Mouse (Mus musculus): Measurements from ENCODE around the gene Irgc1. TPM values are rescaled to one million over a fixed set of nuclear protein-coding genes. Genes with fewer than 3 reads are reported as not detected.
A peak's percentile ranks its signal among the peaks of the same experiment; 100 is the strongest.

Gene Irgc1
- total RNA-seq, 1 experiment from 2014 or later = not detected

DNA sequence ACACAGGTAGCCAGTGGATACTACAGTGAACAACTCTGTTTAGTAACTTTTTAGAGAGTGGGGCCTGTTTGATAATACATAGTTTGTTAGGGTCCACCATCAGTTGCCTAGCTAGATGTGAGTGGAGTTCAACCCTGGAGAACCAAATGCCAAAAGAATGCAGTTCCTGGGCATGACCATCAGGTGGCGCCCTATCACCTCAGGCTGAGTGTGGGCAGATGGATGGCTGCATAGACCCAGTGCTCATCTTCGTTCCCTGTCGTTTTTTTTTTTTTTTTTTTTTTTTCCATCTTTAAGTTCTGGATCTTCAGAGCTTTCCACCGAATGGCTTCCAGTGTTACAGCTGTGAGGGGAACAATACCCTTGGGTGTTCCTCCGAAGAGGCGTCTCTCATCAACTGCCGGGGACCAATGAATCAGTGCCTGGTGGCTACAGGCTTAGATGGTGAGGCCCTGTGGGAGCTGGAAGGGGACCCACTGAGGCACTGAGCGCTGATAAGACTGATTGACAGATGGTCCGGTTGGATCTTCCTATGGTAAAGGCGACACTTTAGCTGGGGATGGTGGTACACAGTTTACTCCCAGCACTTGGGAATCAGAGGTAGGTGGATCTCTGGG lies 21.9 kb upstream of the Irgc1 start:
- no peak for ATAC-seq (replicated peaks; ENCODE audit: insufficient number of reproducible peaks, low FRiP score, low TSS enrichment, poor library complexity, severe bottlenecking)

DNA sequence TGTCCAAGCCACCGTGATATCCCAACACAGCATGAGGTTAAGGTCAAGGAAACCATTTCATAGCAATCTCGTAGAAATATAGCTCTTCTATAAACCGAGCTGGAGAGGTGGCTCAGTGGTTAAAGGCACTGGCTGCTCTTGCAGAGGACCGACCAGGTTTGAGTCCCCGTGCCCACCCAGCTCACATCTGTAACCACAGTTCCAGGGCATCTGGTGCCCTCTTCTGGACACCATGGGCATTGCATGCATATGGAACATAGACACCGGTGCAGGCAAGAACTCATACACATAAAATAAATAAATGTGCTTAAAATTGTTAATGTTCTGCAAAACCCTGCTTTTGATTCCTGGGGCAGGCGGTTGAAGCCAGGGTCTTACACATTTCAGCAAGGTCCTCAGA lies 20.8 kb upstream of the Irgc1 start:
- ATAC-seq (replicated peaks; ENCODE audit: insufficient number of reproducible peaks, low FRiP score, low TSS enrichment, poor library complexity, severe bottlenecking) = no peak

DNA sequence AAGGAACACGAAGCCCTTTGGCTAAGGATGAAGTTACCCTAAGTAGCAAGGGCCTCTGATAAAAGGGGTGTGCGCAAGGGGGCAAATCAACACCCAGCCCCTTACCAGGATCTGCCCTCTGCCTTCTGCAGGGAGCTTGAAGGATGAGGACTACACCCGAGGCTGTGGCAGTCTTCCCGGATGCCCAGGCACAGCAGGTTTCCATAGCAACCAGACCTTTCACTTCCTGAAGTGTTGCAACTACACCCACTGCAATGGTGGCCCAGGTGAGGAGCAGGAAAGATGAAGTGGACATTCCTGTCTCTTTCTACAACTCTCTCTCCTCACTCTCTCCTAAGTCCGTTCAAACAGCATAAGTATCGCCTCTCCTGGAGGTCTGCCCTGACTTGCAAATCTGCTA lies 20.3 kb upstream of the Irgc1 start:
- no peak for ATAC-seq (replicated peaks; ENCODE audit: insufficient number of reproducible peaks, low FRiP score, low TSS enrichment, poor library complexity, severe bottlenecking)

DNA sequence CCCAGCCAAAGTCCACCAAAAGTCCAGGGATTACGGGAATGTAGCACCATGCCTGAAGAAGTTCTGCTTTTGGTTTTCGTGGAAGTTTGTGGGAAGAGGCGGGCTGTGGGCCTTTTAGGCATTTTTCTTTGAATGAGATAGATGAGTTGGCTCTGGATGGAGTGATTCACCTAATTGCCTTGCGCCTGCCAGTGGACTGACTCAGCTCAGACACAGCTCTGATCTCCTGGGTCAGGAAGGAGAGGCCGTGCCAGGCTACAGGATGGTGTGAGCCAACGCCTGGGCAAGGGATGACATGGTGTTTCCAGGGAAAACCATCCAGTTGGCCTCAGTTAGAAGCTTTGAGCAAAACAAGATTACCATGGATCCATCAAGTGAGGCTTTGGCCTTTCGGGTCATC lies 18.3 kb upstream of the Irgc1 start:
- no peak for ATAC-seq (replicated peaks; ENCODE audit: insufficient number of reproducible peaks, low FRiP score, low TSS enrichment, poor library complexity, severe bottlenecking)

DNA sequence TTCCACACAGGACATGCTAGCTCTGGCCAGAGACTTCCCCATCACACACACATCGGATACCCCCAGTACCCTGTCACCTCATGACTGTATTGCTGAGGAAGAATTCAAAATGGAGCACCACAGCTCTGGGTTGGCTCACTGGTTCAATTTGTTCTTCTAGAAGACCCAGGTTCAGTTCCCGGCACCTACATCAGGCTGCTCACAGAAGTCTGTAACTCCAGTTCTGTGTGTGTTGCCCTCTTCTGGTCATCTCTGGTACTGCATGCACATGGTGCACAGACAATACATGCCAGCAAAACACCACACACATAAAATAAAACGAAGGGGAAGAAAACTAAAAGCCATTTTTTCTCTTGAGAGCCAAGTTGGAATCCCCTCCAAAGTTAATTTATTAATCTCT lies 17.0 kb upstream of the Irgc1 start:
- ATAC-seq (replicated peaks; ENCODE audit: insufficient number of reproducible peaks, low FRiP score, low TSS enrichment, poor library complexity, severe bottlenecking) = no peak

DNA sequence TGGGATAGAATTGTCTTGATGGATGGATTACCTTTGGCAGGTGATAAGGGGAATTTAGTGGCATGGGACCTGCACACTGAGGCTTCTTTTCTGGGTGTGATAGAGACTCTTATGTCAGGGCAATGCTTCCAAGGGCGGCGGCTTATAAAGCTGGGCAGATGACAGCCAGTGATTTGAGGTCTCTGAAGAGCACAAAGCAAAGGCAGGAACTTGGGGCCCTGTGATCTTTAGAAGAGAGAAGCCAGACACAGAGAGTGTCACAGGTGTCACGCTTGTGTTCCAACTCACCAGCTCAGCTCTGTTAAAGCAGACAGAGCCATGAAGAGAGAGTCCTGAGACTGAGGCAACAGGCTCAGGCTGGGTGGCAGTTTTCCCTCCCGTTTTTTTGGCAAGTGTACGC lies 15.8 kb upstream of the Irgc1 start:
- ATAC-seq (replicated peaks; ENCODE audit: insufficient number of reproducible peaks, low FRiP score, low TSS enrichment, poor library complexity, severe bottlenecking) = no peak

DNA sequence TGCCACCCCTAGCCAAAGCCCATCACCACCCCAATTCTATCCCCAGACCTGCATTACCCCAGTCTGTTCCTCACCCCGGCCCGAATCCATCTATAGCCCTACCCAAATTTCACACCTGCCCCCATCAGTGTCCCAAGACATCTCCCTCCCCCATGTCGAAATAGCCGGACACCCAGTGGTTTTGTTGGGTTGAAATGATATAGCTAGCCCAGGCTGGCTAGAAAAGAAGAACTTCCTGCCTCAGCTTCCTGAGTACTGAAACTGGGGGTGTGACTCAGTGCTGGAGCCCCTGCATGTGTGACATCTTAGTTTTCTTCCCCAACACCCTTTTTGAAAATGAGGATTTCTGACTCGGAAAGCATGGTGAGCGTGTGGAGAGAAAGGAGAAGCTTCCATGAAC lies 14.7 kb upstream of the Irgc1 start:
- ATAC-seq (replicated peaks; ENCODE audit: insufficient number of reproducible peaks, low FRiP score, low TSS enrichment, poor library complexity, severe bottlenecking) = 0 out of 2 replicates have a peak, but pooled peaks have one; percentile 10

DNA sequence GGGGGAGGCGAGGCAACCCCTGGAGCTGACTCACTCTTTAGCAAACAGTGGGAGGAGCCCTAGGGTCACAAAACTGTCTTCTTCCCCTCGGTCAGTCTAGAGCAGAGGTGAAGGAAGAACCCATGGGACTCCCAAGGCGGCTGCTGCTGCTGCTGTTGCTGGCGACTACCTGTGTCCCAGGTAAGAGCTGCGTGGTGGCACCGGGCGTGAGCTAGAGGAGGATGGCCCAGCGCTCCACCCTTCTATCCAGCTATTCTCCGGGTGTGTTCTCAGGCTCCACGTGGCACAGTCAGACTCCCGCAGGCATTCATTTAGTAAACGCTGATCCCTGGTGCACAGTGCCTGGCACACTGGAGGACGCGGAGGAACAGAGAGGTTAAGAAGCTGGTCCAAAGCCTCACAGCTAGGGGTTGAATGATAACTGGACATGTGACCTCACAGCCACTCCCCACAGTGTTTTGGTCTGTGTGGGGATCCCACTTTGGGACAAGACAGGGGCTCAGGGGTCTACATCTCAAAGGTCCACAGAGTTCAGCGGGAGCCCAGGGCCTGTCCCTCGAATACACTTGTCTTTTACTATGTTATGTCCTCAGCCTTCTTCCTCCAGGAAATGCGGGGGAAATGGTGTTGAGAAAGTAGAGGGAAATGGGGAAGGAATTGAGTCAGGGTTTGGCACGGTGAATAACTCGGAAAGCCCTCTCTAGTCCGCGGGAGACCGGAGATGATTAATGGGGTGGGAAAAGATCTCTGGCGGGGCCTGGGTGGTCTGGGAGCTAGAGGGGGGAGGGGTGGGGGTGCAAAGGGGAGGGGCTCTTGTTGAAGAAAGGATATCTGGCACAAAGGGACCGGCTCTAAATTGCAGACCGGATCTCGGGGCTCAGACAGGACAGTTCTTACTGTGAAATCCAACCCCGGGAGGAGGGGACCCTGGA lies 10.6 kb upstream of the Irgc1 start, which contains the start of gene Plaur:
Gene Plaur (plus strand): TSS at position 97 of the 932 bp plus-strand sequence.
- peak; percentile 46 for ATAC-seq (replicated peaks; ENCODE audit: insufficient number of reproducible peaks, low FRiP score, low TSS enrichment, poor library complexity, severe bottlenecking)

DNA sequence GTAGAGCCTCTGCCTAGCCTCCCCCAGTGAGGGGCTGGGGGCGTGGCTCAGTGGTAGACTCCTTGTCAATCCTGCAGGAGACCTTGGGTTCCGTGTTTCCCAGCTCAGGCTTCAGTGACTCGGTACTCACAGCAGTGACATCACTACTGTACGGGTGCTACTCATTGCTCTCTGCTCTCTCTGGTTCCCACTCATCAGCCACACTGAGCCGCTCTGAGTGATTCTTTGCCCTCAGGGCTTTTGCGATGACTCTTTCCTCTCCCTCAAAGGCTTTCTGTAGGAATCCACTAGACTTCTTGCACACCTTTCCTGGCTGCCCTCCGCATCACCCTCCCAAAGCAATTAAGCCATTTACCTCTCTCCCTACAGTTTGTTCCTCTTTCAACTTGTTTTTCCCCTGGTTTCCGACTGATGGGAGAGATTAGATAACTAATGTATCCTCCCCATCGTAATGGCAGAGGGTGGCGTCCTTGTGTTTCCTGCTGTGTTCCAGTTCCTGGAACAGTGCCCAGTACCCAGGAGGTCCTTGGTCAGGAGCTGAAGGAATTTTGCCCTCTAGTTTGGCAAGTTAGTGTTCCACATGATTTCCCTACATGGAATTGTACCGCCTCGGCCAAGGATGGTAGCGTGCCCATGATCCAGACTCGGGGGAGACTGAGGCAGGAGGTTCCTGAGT lies 9.4 kb upstream of the Irgc1 start:
- ATAC-seq (replicated peaks; ENCODE audit: insufficient number of reproducible peaks, low FRiP score, low TSS enrichment, poor library complexity, severe bottlenecking) = no peak

DNA sequence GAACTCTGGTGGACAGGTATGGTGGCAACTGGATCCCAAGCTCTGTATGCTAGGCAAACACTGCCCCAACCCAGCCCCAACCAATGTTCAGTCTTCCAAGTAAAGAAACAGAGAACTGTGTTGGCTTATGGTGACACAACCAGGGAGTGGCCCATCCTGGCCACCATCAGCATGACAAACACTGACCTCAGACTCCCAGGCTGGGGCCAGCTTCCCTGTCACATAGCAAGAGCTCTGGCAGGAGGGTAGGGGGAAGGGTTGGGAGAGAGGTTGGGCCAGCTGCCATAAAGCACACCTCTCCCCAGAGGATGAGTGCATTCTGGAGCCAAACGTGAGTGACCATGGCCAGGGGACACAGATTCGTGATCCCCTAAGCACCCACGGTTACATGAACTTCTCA lies 7.7 kb upstream of the Irgc1 start:
- peak; percentile 74 for ATAC-seq (replicated peaks; ENCODE audit: insufficient number of reproducible peaks, low FRiP score, low TSS enrichment, poor library complexity, severe bottlenecking)

DNA sequence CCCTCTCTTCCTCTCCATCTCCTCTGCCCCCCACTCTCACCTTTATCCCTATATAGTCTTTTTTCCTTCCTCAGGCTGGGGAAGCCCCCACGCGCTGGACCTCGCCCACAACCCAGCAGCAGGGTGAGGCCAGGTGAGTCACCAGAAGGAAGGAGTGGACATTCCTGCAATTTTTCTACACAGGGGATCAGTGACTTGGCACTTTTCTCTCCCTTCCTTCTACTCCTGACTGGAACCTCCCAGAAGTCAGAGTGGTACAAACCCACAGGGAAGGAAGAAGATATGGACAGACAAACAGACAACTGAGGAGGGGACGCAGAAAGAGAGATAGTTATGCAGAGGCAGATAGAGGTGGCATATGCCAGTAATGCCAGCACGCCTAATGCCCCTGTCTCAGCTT lies 7.3 kb upstream of the Irgc1 start:
- ATAC-seq (replicated peaks; ENCODE audit: insufficient number of reproducible peaks, low FRiP score, low TSS enrichment, poor library complexity, severe bottlenecking) = no peak

DNA sequence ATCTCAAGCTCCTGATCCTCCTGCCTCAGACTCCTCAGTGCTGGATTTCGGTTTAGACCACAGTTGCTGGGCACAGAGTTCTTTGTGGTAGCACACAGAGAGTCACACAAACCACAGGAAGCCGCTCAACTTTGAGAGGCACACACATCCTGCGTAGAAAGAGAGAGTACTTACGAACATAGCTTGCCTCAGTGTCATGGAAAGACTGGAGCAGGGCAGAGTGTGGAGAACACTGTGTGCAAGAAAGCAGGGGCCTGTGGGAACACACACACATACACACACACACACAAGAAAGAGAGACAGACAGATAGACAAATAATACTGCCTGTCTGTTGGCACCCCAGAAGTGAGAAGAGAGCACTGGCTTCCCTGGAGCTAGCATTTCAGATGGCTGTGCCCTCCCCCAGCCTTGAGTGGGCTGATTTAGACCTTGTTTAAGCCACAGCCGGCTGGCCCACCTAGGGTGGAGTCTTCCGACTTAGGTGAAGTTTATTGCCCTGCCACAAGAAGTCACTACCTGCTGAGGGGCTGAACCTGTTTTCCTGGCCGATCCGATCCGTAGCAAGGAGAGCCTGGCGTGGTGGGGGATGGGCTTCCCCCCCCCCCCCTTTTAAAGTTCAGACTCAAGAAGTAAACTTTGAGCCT lies 5.8 kb upstream of the Irgc1 start:
- peak; percentile 37 for ATAC-seq (replicated peaks; ENCODE audit: insufficient number of reproducible peaks, low FRiP score, low TSS enrichment, poor library complexity, severe bottlenecking)

DNA sequence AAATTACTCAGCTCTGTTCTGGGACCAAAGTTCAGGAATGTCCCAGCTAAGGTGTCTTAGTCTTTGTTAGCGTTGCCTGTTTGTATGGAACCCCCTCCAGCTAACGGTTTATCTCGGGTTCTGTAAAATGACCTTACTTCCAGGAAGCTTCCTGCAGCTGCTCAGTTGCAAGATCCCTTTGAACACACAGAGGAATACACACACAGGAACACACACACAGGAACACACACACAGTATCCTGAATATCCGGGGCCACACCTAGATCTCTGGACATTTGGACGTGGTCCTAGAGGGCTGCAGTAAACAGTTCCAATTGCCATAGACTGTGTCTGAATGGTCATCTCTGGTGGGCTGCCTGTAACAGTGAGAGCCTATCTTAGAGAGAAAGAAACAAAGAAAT lies 3.6 kb upstream of the Irgc1 start:
- no peak for ATAC-seq (replicated peaks; ENCODE audit: insufficient number of reproducible peaks, low FRiP score, low TSS enrichment, poor library complexity, severe bottlenecking)

DNA sequence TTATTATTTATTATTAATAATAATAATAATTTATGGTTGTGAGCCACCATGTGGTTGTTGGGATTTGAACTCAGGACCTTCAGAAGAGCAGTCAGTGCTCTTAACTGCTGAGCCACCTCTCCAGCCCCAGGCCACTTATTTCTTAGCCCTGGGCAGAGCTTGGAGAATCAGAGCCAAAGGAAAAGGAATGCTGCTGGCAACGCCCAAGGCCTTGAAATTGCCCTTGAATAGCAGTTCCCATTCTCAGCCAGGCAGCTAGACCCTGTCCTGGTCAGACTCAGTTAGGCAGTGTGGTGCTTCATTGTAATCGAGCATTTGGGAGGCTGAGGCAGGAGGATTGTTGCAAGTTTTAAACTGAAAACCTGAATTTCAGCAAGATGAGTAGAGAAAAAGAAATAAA lies 2.1 kb upstream of the Irgc1 start:
- ATAC-seq (replicated peaks; ENCODE audit: insufficient number of reproducible peaks, low FRiP score, low TSS enrichment, poor library complexity, severe bottlenecking) = no peak

DNA sequence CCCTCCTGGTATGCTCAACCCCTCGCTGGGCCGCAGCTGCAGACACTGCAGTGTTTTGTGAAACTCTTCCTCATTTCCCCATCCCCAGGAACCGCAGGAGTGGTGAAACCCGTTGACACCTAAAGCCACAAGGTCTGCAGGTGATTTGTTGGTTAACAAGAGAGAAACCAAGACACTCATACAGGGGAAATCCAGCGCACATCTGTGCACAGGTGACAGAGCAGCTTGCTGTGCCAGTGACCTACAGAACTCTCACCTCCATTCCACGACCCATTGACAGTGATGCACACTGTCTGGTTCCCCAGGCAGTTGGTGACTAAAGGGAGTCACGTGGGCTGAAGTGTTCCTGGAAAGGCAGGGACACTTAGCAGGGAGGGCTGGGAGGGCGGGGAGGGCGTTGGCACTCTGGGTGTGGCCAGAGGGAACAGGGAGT lies 1.5 kb downstream of the Irgc1 start:
- ATAC-seq (replicated peaks; ENCODE audit: insufficient number of reproducible peaks, low FRiP score, low TSS enrichment, poor library complexity, severe bottlenecking) = peak; percentile 14; the same call in 1 of the 2 replicates

DNA sequence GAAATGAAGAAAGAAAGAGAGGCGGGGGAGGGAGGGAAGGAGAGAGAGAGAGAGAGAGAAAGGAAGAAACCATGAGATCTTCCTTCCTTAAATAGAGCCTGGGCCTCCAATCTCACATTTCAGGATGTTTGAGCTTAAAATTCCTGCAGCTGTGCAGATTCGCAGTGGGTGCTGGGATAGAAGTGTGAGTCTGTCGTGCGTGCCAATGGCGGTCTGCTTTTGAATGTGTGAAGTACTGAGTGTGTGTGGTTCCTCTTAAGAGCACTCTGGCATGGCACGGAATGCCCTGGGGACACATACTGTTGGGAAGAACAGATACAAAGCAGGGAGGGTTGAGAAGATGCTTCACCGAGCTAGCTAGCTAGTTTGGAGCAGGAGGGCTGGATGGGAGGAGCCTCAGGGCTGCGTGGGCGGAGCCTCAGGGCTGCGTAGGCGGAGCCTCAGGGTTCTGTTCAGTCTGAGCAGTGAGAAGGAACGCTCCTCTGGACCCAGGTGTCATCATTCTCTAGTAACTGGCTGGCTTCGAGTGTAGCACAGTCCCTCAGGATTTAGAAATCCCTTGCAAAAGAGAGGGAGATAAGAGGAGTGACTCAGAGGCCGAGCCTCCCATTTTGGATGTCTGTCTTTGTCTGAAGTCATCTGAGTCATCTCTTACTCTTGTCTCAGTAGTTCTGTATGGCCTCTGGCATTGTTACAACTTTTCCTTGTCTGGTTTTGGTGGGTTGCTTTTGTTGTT lies 3.1 kb downstream of the Irgc1 start:
- ATAC-seq (replicated peaks; ENCODE audit: insufficient number of reproducible peaks, low FRiP score, low TSS enrichment, poor library complexity, severe bottlenecking) = no peak

DNA sequence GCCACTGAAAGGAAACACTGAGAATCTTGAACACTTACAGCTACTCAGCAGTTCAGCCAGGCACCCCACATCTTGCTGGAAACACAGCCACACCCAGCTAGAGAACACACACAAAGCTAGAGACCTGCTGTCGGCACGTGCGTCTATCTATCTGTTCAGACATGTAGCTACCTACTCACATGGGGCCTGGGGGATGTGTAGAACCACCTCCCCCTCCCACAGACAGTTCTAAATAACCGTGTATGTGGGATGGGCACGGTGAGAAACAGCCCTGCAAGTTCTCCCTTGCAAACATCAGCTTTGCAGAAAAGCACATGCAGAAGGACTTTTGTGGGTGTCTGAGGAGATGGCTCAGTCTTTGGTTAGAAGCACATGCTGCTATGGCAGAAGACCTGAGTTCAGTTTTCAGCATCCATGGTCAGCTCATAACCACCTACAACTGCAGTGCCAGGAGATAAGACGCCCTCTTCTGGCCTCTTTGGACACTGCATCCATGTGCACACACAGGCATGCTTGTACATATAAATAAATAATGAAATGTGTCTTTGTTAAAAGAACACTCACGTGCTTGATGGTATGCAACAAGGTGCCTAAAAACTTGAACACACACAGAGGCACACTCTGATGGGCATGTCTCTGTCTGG lies 5.3 kb downstream of the Irgc1 start:
- ATAC-seq (replicated peaks; ENCODE audit: insufficient number of reproducible peaks, low FRiP score, low TSS enrichment, poor library complexity, severe bottlenecking) = no peak
